Mouse (Mus musculus): Measurements from ENCODE around the gene Tmem199. TPM values are rescaled to one million over a fixed set of nuclear protein-coding genes. Genes with fewer than 3 reads are reported as not detected.

Gene Tmem199
- total RNA-seq, 1 experiment, result 73.1 TPM

DNA sequence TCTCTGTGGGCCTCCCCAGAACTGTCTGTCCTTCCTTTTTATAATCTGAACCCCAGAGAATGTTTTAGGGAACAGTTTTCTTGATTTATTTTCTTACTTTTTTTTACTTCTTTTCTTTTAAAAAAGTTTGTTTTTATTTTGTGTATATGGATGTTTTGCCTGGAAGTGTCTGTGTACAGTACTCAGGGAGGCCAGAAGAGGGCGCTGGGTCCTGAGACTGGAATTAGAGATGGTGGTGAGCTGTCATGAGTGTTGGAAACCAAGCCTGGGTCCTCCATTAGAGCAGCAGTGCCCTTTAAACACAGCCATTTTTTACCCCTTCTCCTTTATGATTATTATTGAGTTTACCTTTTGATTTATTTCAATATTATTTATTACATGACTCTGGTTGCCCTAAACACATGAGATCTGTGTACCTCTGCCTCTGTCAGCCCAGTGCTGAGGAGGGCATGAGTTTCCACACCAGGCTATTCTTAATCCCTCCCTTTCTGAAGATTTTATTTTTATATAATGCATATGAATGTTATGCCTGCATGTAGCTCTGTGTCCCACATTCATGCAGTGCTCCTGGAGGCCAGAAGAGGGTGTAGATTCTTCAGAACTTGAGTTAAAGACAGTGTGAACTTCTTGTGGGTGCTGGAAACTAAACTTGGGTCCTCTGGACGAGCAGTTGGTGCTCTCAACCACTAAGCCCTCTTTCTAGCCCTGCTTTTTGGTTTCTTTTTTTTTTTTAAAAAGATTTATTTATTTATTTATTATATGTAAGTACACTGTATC lies 3.8 kb upstream of the Tmem199 start:
- peaks cover 42% of the 10 kb centered on the region for H3K36me3 ChIP-seq (ENCODE audit: control insufficient read depth, insufficient read depth, low read length, poor library complexity, severe bottlenecking)
- in situ Hi-C loops (cut with MboI; ENCODE audit: low sequenced_read_pairs in 2 of 2, unreplicated experiment in 2 of 2), result no loop called here

DNA sequence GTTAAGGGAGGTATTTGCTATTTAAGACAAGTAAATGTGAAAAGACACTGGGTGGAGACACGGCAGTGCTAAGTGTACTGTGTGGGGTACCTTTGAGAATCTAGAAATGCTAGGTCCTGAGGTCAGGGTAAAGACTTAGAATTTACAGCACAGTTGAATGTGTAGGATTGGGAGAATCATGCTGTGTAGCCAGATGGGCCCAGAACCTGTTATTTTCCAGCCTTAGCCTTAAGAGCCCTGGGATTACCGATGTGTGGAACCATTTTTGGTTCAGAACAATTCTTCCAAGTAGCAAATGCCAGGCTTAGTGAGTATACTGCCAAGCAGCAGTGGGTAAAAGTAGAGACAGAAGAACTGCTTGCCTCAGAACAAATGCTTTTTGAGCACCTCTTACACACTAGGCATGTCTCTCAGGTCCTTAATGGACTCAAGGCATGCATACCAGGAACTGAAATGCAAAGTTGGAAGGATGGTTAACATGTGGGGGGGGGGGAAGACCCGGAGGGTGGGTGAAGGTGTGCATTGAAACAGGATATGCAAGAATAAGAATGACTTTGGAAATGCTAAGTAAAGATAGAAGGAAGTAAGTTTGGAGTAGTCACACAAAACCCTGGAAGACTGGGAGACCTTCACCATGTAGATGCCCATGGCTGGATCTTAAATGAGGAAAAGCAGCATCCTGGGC lies 1.3 kb upstream of the Tmem199 start:
- Histone ChIP-seq H3K27ac (ENCODE audit: insufficient read depth, low read depth, low read length, poor library complexity, severe bottlenecking) (peak overlapping the region; percentile 44; the same call in 1 of the 2 replicates), H3K9ac (ENCODE audit: insufficient read depth, low read depth, low read length, poor library complexity, severe bottlenecking) (peak overlapping the region; percentile 68; the same call in 1 of the 2 replicates), H3K36me3 (ENCODE audit: control insufficient read depth, insufficient read depth, low read length, poor library complexity, severe bottlenecking) (peaks cover 35% of the 10 kb centered on the region), H3K4me1 (ENCODE audit: control insufficient read depth in 2 of 2, insufficient read depth in 2 of 2, low read length in 2 of 2, poor library complexity in 1 of 2) (peaks cover 0 to 8% of the 10 kb centered on the region in 2 experiments; a peak in 2 of 4 replicates), H3K4me3 (ENCODE audit: insufficient read depth in 1 of 2, low read depth in 1 of 2, low read length in 2 of 2, poor library complexity in 1 of 2, severe bottlenecking in 1 of 2) (peak overlapping the region; percentile 82 to 93), H3K9me3 (ENCODE audit: control insufficient read depth, insufficient read depth, low read depth, low read length) (no peaks in the 10 kb centered on the region)
- no peak for DNase-seq (ENCODE audit: low read depth, low spot score)
- in situ Hi-C loops (cut with MboI; ENCODE audit: low sequenced_read_pairs in 2 of 2, unreplicated experiment in 2 of 2), result no loop called here
- TF ChIP-seq ZC3H11A (IDR thresholded peaks at IDR 0.05; ENCODE audit: borderline replicate concordance, low read depth, low read length), result no peak
- no peak for TF ChIP-seq HCFC1 (IDR thresholded peaks at IDR 0.05; ENCODE audit: borderline replicate concordance, insufficient read depth, low read length)
- TF ChIP-seq ZNF384 (IDR thresholded peaks at IDR 0.05; ENCODE audit: low read depth, low read length), result no peak
- TF ChIP-seq MAFK (IDR thresholded peaks at IDR 0.05; ENCODE audit: insufficient read depth, low read depth, low read length), result no peak
- no peak for TF ChIP-seq CHD2 (IDR thresholded peaks at IDR 0.05; ENCODE audit: low read depth, low read length)

More for the DNA sequence above, 3.8 kb upstream of the Tmem199 start:
- Histone ChIP-seq H3K4me1 (ENCODE audit: control insufficient read depth in 2 of 2, insufficient read depth in 2 of 2, low read length in 2 of 2, poor library complexity in 1 of 2) (peaks cover 0 to 9% of the 10 kb centered on the region in 2 experiments; a peak in 2 of 4 replicates), H3K27ac (ENCODE audit: insufficient read depth, low read depth, low read length, poor library complexity, severe bottlenecking) (no peak overlapping the region), H3K9me3 (ENCODE audit: control insufficient read depth, insufficient read depth, low read depth, low read length) (no peaks in the 10 kb centered on the region), H3K4me3 (ENCODE audit: insufficient read depth in 1 of 2, low read depth in 1 of 2, low read length in 2 of 2, poor library complexity in 1 of 2, severe bottlenecking in 1 of 2) (no peak overlapping the region), H3K9ac (ENCODE audit: insufficient read depth, low read depth, low read length, poor library complexity, severe bottlenecking) (no peak overlapping the region)
- TF ChIP-seq MAFK (IDR thresholded peaks at IDR 0.05; ENCODE audit: insufficient read depth, low read depth, low read length) (no peak), ZC3H11A (IDR thresholded peaks at IDR 0.05; ENCODE audit: borderline replicate concordance, low read depth, low read length) (peak; percentile 27; the same call in 1 of the 2 replicates), ZNF384 (IDR thresholded peaks at IDR 0.05; ENCODE audit: low read depth, low read length) (no peak), CHD2 (IDR thresholded peaks at IDR 0.05; ENCODE audit: low read depth, low read length) (no peak), HCFC1 (IDR thresholded peaks at IDR 0.05; ENCODE audit: borderline replicate concordance, insufficient read depth, low read length) (no peak)
- DNase-seq (ENCODE audit: low read depth, low spot score), result no peak

DNA sequence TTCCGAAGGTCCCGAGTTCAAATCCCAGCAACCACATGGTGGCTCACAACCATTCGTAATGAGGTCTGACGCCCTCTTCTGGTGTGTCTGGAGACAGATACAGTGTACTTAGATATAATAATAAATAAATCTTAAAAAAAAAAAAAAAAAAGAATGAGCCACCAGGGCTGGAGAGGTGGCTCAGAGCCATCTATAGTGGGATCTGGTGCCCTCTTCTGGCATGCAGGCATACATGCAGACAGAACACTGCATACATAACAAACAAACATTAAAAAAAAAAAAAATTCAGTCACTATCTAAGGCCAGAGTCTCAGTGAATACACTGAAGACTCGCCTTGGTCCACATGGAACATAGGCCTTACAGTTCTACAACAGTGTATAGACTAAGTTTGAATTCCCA lies 2.8 kb downstream of the Tmem199 start:
- DNase-seq (ENCODE audit: low read depth, low spot score), result no peak
- no peaks in the 10 kb centered on the region for H3K9me3 ChIP-seq (ENCODE audit: control insufficient read depth, insufficient read depth, low read depth, low read length)
- in situ Hi-C loops (cut with MboI; ENCODE audit: low sequenced_read_pairs in 2 of 2, unreplicated experiment in 2 of 2), result no loop called here
- H3K4me3 ChIP-seq (ENCODE audit: insufficient read depth in 1 of 2, low read depth in 1 of 2, low read length in 2 of 2, poor library complexity in 1 of 2, severe bottlenecking in 1 of 2), result no peak overlapping the region
- TF ChIP-seq ZNF384 (IDR thresholded peaks at IDR 0.05; ENCODE audit: low read depth, low read length) (peak; percentile 92), HCFC1 (IDR thresholded peaks at IDR 0.05; ENCODE audit: borderline replicate concordance, insufficient read depth, low read length) (no peak)
- H3K4me1 ChIP-seq (ENCODE audit: control insufficient read depth in 2 of 2, insufficient read depth in 2 of 2, low read length in 2 of 2, poor library complexity in 1 of 2), result peaks cover 0 to 6% of the 10 kb centered on the region in 2 experiments; a peak in 2 of 4 replicates
- peaks cover 28% of the 10 kb centered on the region for H3K36me3 ChIP-seq (ENCODE audit: control insufficient read depth, insufficient read depth, low read length, poor library complexity, severe bottlenecking)
- H3K9ac ChIP-seq (ENCODE audit: insufficient read depth, low read depth, low read length, poor library complexity, severe bottlenecking), result no peak overlapping the region
- no peak overlapping the region for H3K27ac ChIP-seq (ENCODE audit: insufficient read depth, low read depth, low read length, poor library complexity, severe bottlenecking)

DNA sequence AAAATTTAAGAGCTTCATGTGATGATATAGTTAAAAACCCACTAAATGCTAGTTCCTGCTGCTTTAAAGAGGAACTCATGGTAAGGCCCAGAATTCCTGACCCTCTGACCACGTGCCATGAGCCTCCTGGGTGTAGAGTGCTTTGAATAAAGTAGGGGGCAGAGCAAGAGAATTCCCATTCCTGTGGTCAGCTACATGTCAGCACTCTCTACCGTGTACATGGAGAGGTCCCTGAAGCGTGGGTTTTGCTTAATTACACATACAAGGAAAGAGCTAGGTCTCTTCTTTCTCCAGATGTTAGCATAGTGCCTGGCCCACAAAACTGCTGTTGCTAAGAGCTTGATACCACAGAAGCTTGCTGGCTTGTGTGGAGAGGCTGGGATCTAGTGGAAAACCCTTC lies 6.5 kb downstream of the Tmem199 start:
- in situ Hi-C loops (cut with MboI; ENCODE audit: low sequenced_read_pairs in 2 of 2, unreplicated experiment in 2 of 2), result no loop called here
- TF ChIP-seq HCFC1 (IDR thresholded peaks at IDR 0.05; ENCODE audit: borderline replicate concordance, insufficient read depth, low read length), result no peak
- no peak for TF ChIP-seq CHD2 (IDR thresholded peaks at IDR 0.05; ENCODE audit: low read depth, low read length)
- TF ChIP-seq ZC3H11A (IDR thresholded peaks at IDR 0.05; ENCODE audit: borderline replicate concordance, low read depth, low read length), result no peak
- H3K36me3 ChIP-seq (ENCODE audit: control insufficient read depth, insufficient read depth, low read length, poor library complexity, severe bottlenecking), result peaks cover 28% of the 10 kb centered on the region

More for the DNA sequence above, 6.5 kb downstream of the Tmem199 start:
- H3K4me1 ChIP-seq (ENCODE audit: control insufficient read depth in 2 of 2, insufficient read depth in 2 of 2, low read length in 2 of 2, poor library complexity in 1 of 2), result no peaks in the 10 kb centered on the region
- H3K4me3 ChIP-seq (ENCODE audit: insufficient read depth in 1 of 2, low read depth in 1 of 2, low read length in 2 of 2, poor library complexity in 1 of 2, severe bottlenecking in 1 of 2), result no peak overlapping the region
- H3K27ac ChIP-seq (ENCODE audit: insufficient read depth, low read depth, low read length, poor library complexity, severe bottlenecking), result no peak overlapping the region
- H3K9ac ChIP-seq (ENCODE audit: insufficient read depth, low read depth, low read length, poor library complexity, severe bottlenecking), result no peak overlapping the region
- no peak for DNase-seq (ENCODE audit: low read depth, low spot score)
- H3K9me3 ChIP-seq (ENCODE audit: control insufficient read depth, insufficient read depth, low read depth, low read length), result no peaks in the 10 kb centered on the region
